Mouse (Mus musculus) neural tube, embryonic 11.5 days (tissue): ENCODE measurements around the gene Pde11a. TPM values are rescaled to one million over a fixed set of nuclear protein-coding genes. Genes with fewer than 3 reads are reported as not detected.

Experiments used
- ATAC-seq: fragments of 200-750 bp; cut with Nextera tagmentation; 2 replicates; pipeline ENCODE4 v1.8.0; 2017; ENCODE audit warnings: moderate number of reproducible peaks, mild to moderate bottlenecking, moderate TSS enrichment, moderate library complexity; ENCODE audit not compliant: insufficient read depth, low FRiP score, low TSS enrichment
- DNase-seq: peaks from one replicate; pipeline ENCODE4 v3.0.0-alpha.2; 2015; ENCODE audit warnings: low spot score
- H3K27ac ChIP-seq: fragments of 300-500 bp; sonication (generic); 2 replicates; pipeline ENCODE4 v1.5.1; 2014; ENCODE audit warnings: low read depth, mild to moderate bottlenecking, low read length
- H3K27me3 ChIP-seq: fragments of 300-500 bp; sonication (generic); 2 replicates; pipeline ENCODE4 v1.6.1; 2014; ENCODE audit warnings: mild to moderate bottlenecking, low read length, mixed read lengths; ENCODE audit not compliant: control insufficient read depth, insufficient read depth
- H3K36me3 ChIP-seq: fragments of 300-500 bp; sonication (generic); 2 replicates; pipeline ENCODE4 v1.6.1; 2014; ENCODE audit warnings: mild to moderate bottlenecking, low read length, moderate library complexity, mixed read lengths; ENCODE audit not compliant: control insufficient read depth, insufficient read depth
- H3K4me1 ChIP-seq: fragments of 300-500 bp; sonication (generic); 2 replicates; pipeline ENCODE4 v1.6.1; 2014; ENCODE audit warnings: low read length, mixed read lengths; ENCODE audit not compliant: control insufficient read depth, insufficient read depth
- H3K4me2 ChIP-seq: fragments of 300-500 bp; sonication (generic); 2 replicates; pipeline ENCODE4 v1.6.1; 2014; ENCODE audit warnings: low read depth, mild to moderate bottlenecking, moderate library complexity
- H3K4me3 ChIP-seq: fragments of 300-500 bp; sonication (generic); 2 replicates; pipeline ENCODE4 v1.5.1; 2014; ENCODE audit warnings: low read depth, low read length
- H3K9ac ChIP-seq: fragments of 300-500 bp; sonication (generic); 2 replicates; pipeline ENCODE4 v1.6.1; 2014; ENCODE audit warnings: mild to moderate bottlenecking, low read length
- H3K9me3 ChIP-seq: fragments of 300-500 bp; sonication (generic); 2 replicates; pipeline ENCODE4 v1.6.1; 2016; ENCODE audit warnings: low read length; ENCODE audit not compliant: control insufficient read depth
- WGBS: fragments of 180-500 bp; shearing (Covaris S2); extraction: QIAGEN DNeasy Blood & Tissue Kit; methylation state at CpG from one replicate; pipeline ENCODE4 v1.1.7; 2014; 5-methylcytosine and 5-hydroxymethylcytosine counted together
- polyA plus RNA-seq: library from polyadenylated mRNA; unstranded; fragments of >200 nt; fragmentation: Nextera tagmentation; extraction: Ambion mirVana; gene quantifications from 2 replicates; pipeline ENCODE4 v1.2.1, GENCODE M21; 2014

The Pde11a gene
- polyA plus RNA-seq, 1 experiment from 2014 or later = 0.49 TPM

DNA sequence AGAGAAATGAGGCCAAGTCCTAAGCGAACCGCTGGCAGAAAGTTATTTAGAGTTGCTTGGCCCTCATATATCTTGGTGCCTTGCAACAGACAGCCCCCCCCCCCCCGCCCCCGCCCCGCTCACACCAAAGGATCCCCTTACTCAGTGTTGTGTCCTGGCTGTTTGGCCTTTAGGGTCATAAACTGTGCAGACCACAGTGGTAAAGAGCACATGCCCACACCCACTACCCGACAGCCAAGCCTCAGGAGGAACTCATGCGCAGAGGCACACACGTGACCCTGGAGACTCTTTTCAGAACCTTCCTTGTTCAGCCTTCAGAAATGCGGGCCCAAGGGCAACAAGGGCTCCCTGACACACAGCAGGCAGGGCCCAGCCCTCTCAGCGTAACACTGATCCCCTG lies 90.3 kb downstream of the Pde11a start:
- no peak overlapping the region for H3K27ac ChIP-seq
- no peaks in the 10 kb centered on the region for H3K27me3 ChIP-seq
- no peak for ATAC-seq
- no peaks in the 10 kb centered on the region for H3K4me1 ChIP-seq
- 53% methylated on average over 10 of the region's 10 CpGs for WGBS
- no peak overlapping the region for H3K9ac ChIP-seq
- H3K9me3 ChIP-seq = no peaks in the 10 kb centered on the region
- no peak overlapping the region for H3K4me2 ChIP-seq
- H3K36me3 ChIP-seq = no peaks in the 10 kb centered on the region
- no peak for DNase-seq
- no peak overlapping the region for H3K4me3 ChIP-seq

DNA sequence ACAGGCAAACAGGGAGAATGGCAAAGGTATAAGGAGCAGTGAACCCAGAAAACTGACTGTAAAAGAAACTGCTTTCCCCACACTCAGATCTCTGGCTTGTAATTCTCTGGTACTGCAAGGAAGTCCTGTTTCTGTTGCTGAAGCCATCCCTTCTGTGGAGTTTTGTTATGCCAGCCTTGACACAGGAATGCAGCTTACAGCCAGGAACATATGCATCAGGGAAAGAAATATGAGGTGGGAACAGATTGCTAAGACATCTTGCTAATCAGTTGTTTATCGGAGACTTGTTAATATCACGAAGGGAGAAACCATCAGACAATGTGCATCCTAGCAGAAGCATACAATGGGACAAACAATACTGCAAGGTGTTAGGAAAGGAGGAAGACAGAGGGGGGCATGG lies 99.4 kb downstream of the Pde11a start:
- DNase-seq = no peak
- H3K27ac ChIP-seq = no peak overlapping the region
- H3K4me1 ChIP-seq = no peaks in the 10 kb centered on the region
- WGBS = 95% methylated on average over 2 of the region's 2 CpGs
- H3K36me3 ChIP-seq = no peaks in the 10 kb centered on the region
- no peaks in the 10 kb centered on the region for H3K9me3 ChIP-seq
- no peaks in the 10 kb centered on the region for H3K27me3 ChIP-seq
- no peak overlapping the region for H3K4me3 ChIP-seq
- no peak overlapping the region for H3K9ac ChIP-seq
- H3K4me2 ChIP-seq = no peak overlapping the region
- no peak for ATAC-seq

DNA sequence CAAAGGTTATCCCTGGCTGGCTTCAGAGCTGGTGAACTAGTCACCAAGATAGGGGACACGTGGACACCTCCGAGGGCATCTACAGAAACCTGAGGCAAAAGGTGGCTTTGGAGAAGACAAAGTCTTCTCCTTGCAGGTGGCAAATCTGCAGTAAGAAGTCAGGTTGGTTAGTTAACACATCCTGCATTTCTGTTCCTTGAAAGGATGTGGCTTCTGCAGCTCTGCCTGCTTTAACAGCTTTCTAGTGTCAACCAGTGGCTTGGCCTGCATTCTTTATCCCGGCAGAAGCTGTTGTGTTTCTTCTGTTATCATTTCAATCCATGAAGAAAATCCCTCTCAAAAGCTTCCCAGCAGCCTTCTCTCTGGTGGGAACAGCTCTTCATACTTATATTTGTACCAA lies 100.1 kb downstream of the Pde11a start:
- Histone ChIP-seq H3K9ac (no peak overlapping the region), H3K4me1 (no peaks in the 10 kb centered on the region), H3K4me2 (no peak overlapping the region), H3K27me3 (no peaks in the 10 kb centered on the region), H3K36me3 (no peaks in the 10 kb centered on the region), H3K27ac (no peak overlapping the region), H3K4me3 (no peak overlapping the region), H3K9me3 (no peaks in the 10 kb centered on the region)
- WGBS = 90% methylated on average over 3 of the region's 3 CpGs
- no peak for DNase-seq
- no peak for ATAC-seq

DNA sequence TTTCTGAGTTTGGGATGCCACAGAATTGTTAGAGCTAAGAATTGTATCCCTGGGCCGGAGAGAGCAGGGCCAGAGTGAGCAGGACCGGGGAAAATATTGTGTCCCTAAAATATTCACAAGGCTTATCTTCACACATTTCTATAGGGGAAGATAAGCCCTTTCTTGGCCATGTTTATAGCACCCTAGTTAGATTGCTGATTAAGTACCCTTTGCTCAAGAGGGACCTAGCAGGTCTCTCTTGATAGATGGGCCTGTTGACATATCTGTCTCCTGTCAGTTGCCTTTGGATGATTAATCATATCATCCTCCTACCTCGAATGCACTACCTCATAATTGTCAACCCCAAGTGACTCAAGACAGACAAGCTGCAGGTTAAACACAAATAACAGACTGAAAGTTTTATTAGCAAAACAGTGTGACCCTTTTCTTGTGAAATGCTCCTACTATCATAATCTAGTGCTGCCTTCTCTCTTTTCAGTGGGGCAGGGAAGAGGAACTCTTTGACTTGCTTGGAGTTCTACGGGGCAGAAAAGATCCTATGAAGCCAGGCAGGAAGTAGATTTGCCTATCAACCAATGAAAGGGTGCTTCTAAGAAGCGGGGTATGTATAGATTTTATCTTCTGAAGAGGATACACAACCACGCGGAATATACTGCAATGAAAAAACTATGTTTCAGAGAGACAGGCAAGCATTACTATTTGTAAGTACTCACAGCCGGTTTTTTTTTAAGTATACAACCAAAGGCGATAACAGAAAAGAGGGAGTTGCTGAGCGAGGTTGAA lies 100.7 kb downstream of the Pde11a start:
- Histone ChIP-seq H3K36me3 (no peaks in the 10 kb centered on the region), H3K9ac (no peak overlapping the region), H3K27me3 (no peaks in the 10 kb centered on the region), H3K27ac (no peak overlapping the region), H3K4me1 (no peaks in the 10 kb centered on the region), H3K9me3 (no peaks in the 10 kb centered on the region), H3K4me2 (no peak overlapping the region), H3K4me3 (no peak overlapping the region)
- ATAC-seq (no peak), DNase-seq (no peak)
- WGBS = 89% methylated on average over 10 of the region's 10 CpGs

DNA sequence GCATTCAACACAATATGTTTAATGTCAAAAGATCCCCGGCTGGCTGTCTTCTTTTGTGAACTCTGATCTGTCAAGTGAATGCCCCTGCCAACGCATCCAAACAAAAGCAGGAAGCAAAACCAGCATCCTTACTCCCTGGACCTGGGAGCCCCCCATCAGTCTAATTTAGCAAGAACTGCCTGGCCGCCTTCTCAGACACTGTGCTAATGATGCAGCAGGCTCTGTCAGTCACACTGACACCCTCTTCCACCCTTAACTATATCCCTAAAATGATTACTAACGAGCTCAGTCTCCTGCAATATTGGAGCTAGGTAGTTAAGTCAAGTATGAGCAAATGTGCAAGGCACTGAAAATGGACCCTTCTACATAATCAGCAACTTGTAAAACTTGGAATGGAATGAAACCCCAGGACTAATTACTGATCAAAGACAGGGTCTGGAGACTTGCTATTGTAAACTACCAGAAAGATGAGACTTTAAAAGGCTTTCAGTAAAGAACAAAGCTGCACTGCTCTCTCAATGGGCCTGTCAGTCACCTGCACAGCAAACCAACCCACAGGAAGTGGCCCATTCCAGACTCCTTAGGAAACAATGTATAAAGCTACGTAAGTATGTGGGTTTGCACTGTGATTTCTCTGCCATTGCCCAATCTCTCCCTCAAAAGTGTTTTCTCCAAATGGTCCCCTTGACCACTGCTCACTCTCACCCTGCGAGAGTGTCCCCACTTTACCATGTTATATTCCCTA lies 118.0 kb downstream of the Pde11a start:
- Histone ChIP-seq H3K4me3 (no peak overlapping the region), H3K27me3 (no peaks in the 10 kb centered on the region), H3K9me3 (no peaks in the 10 kb centered on the region), H3K27ac (no peak overlapping the region), H3K4me1 (no peaks in the 10 kb centered on the region), H3K4me2 (no peak overlapping the region), H3K36me3 (no peaks in the 10 kb centered on the region), H3K9ac (no peak overlapping the region)
- DNase-seq (no peak), ATAC-seq (no peak)
- WGBS = 40% methylated on average over 6 of the region's 6 CpGs

DNA sequence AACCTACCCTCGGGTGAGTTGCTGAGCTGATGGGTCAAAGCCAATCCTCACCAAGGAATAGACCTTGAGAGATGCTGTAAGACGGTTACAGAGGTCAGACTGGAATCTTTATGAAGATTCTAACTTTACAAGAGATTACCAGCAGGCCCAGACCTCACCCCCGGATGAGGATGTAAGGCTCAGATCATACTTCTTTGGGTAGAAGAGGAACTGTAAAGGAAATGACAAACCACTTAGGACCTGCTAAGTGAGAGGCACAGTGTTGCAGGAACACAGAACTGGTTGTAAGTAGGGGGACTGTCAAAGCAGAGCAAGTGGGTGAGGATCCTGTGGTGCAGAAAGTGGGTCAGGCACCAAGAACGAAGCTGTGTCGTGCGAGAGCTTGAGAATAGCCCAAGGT lies 119.0 kb downstream of the Pde11a start:
- Histone ChIP-seq H3K4me1 (no peaks in the 10 kb centered on the region), H3K27me3 (no peaks in the 10 kb centered on the region), H3K27ac (no peak overlapping the region), H3K36me3 (no peaks in the 10 kb centered on the region), H3K9me3 (no peaks in the 10 kb centered on the region), H3K4me2 (no peak overlapping the region), H3K9ac (no peak overlapping the region), H3K4me3 (no peak overlapping the region)
- DNase-seq (no peak), ATAC-seq (no peak)
- WGBS = 90% methylated on average over 6 of the region's 6 CpGs

DNA sequence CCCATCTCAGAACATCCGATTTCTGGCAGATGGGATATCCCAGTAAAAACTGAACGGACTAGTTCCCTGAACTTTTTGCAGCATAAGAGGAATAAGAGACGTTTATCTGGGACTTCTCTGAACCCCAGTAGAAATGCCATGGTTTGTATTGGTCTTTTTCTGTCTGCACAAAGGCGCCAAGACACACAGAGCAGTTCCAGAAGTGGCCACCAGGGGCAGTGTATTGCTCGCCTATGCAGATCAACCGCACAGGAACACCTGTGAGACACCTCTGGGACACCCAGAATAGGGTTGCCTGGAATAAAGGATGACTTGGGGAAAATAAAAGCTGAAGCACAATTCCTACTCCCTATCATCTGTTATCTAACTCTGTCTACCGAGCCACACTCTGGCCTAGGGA lies 122.4 kb downstream of the Pde11a start:
- ATAC-seq (no peak), DNase-seq (peak; percentile 33)
- Histone ChIP-seq H3K9ac (no peak overlapping the region), H3K4me1 (no peaks in the 10 kb centered on the region), H3K4me3 (no peak overlapping the region), H3K36me3 (no peaks in the 10 kb centered on the region), H3K27ac (no peak overlapping the region), H3K4me2 (no peak overlapping the region), H3K27me3 (no peaks in the 10 kb centered on the region), H3K9me3 (no peaks in the 10 kb centered on the region)
- WGBS = 66% methylated on average over 7 of the region's 7 CpGs

DNA sequence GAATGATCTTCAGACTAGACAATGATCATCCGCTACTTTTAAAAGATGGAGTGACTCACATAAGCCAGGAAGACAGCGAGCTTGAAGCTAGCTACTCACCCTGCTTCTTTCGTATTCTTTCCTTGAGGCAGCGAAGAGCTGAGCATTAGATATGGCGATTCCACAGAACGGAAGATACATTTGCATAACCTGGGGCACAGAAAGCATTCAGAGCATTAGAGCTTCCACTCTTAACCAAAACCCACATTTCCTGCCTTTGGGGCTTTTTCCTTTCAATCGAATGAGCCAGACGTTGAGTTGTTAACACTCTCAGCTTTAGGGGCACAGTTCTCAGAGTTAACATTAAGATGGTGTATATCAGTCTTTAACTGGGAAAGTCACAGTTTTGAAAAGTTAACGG lies 123.4 kb downstream of the Pde11a start:
- Histone ChIP-seq H3K27ac (no peak overlapping the region), H3K4me1 (no peaks in the 10 kb centered on the region), H3K27me3 (no peaks in the 10 kb centered on the region), H3K9me3 (no peaks in the 10 kb centered on the region), H3K4me3 (no peak overlapping the region), H3K9ac (no peak overlapping the region), H3K36me3 (no peaks in the 10 kb centered on the region), H3K4me2 (no peak overlapping the region)
- ATAC-seq (no peak), DNase-seq (no peak)
- WGBS = 92% methylated on average over 9 of the region's 9 CpGs

DNA sequence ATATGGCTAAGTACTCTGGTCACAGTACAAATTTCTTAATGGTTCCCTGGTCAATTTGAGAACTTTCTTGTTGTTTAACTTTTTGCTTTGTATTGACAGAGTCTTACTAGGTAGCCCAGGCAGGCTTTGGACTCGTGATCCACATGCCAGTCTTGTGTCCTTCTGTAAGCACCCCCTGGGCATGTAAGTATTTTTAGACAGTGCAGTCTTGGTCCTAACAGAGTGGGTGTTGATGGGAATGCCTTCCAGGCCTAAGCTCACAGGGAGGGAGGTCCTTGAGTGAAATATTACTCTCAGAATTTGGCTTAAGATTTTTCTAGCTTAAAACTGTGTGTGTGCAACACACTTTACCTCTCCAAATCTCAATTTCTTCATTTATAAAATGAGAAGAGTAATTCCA lies 153.4 kb downstream of the Pde11a start:
- 51% methylated on average over 1 of the region's 1 CpGs for WGBS
- Histone ChIP-seq H3K4me3 (no peak overlapping the region), H3K36me3 (no peaks in the 10 kb centered on the region), H3K9ac (no peak overlapping the region), H3K4me2 (no peak overlapping the region), H3K4me1 (no peaks in the 10 kb centered on the region), H3K27ac (no peak overlapping the region), H3K27me3 (no peaks in the 10 kb centered on the region), H3K9me3 (no peaks in the 10 kb centered on the region)
- ATAC-seq = no peak
- DNase-seq = no peak
